Mouse (Mus musculus): Measurements from ENCODE around the gene S100a6. TPM values are rescaled to one million over a fixed set of nuclear protein-coding genes. Genes with fewer than 3 reads are reported as not detected.

S100a6 gene
- polyA plus RNA-seq, 1 experiment from 2014 or later: 22.4 TPM

DNA sequence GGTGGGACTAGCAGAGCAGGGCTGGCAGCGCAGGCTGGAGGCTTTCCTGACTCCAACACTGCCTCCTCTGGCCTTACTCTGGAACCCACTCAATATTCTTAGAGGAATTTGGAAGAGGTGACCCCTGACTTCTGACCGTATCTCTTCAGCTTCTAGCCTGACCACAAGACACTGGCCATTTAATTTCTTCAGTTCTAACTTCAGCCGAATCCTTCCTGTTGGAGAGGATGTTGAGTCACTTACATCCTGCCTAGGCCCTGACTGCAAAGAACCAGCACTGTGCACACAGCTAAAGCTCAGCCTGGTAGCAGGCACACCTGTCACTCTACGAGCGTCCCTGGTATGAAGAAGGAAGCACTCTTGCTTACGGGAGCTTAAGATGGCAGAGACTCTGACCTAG, 23.3 kb upstream of the S100a6 start:
- Histone ChIP-seq H3K4me3 (no peak overlapping the region), H3K27me3 (ENCODE audit: poor library complexity, severe bottlenecking) (no peaks in the 10 kb centered on the region), H3K4me1 (peaks cover 8% of the 10 kb centered on the region), H3K9me3 (no peaks in the 10 kb centered on the region), H3K36me3 (replicated peaks) (no peaks in the 10 kb centered on the region), H3K27ac (no peak overlapping the region)
- 87% methylated on average over 6 of the region's 6 CpGs for WGBS
- no peak for DNase-seq (ENCODE audit: extremely low spot score, low spot score)

DNA sequence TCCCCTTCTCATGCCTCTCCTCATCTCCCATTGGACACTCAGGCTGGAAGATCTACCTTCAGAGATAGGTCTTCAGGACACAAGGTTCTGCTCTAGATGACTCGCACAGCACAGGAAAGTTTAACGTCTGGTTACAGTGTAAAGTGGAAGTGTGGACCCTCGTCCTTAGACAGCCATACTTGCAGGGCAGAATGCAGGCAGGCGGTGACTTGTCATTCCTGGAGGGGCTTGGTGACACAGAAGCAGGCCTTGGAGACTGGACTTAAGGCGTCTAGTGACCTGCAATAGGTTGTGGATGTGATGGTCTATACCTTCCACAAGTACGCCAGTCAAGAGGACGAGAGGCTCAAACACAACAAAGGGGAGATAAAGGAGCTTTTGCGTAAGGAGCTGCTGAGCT, 22.7 kb upstream of the S100a6 start, which contains the start of gene S100a2:
Gene S100a2 (plus strand): TSS at position 301 of the 400 bp plus-strand sequence.
- H3K4me3 ChIP-seq: no peak within 1 kb of the TSS
- DNase-seq (ENCODE audit: extremely low spot score, low spot score): no peak
- no peak within 1 kb of the TSS for H3K27ac ChIP-seq
- 84% methylated on average over 8 of the region's 8 CpGs for WGBS
- H3K4me1 ChIP-seq: peaks cover 8% of the 10 kb centered on the region
- H3K9me3 ChIP-seq: no peaks in the 10 kb centered on the region
- H3K27me3 ChIP-seq (ENCODE audit: poor library complexity, severe bottlenecking): no peaks in the 10 kb centered on the region
- no peaks in the 10 kb centered on the region for H3K36me3 ChIP-seq (replicated peaks)

DNA sequence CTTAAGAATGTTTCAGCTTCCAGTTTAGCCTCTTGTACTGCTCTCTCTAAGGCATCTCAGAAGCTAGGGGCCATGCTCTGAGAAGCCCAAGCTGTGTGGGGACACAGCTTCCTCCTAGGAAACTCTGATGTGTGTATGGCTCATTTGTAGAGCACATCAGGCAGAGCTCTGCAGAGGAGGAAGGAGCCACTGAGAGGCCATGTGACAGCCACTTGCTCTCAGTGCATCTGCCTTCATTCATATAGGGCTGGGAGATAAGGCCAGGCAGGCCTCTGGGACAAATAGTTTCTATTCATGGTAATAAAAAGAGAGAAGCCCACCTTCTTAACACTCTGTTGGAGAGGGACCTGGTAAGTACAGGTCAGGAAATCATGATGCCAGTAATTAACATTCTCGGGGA, 18.2 kb upstream of the S100a6 start:
- Histone ChIP-seq H3K36me3 (replicated peaks) (no peaks in the 10 kb centered on the region), H3K4me1 (peaks cover 16% of the 10 kb centered on the region), H3K4me3 (no peak overlapping the region), H3K9me3 (no peaks in the 10 kb centered on the region), H3K27ac (no peak overlapping the region), H3K27me3 (ENCODE audit: poor library complexity, severe bottlenecking) (no peaks in the 10 kb centered on the region)
- 74% methylated on average over 1 of the region's 1 CpGs for WGBS
- no peak for DNase-seq (ENCODE audit: extremely low spot score, low spot score)

DNA sequence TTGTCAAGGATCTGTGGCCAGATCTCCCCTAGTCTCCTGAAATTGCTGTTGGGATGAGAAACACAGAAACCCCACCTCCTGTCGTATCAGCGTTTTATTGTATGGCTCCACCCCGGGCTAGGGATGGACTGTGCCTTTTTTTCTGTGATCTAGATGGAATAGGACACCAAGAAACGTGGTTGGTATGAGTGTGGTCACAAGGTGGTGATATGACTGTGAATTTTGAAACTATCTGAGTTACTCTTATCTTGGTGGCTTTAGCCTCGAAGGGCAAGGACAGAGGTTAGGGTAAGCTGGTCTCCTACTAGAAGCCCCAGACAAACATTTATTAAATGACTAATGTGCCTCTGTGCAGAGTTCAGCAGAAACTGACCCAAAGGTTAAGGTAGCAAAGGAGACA, 17.1 kb upstream of the S100a6 start:
- Histone ChIP-seq H3K4me1 (peaks cover 10% of the 10 kb centered on the region), H3K9me3 (no peaks in the 10 kb centered on the region), H3K36me3 (replicated peaks) (no peaks in the 10 kb centered on the region), H3K27me3 (ENCODE audit: poor library complexity, severe bottlenecking) (no peaks in the 10 kb centered on the region), H3K4me3 (no peak overlapping the region), H3K27ac (no peak overlapping the region)
- DNase-seq (ENCODE audit: extremely low spot score, low spot score): no peak
- WGBS: 80% methylated on average over 5 of the region's 5 CpGs

DNA sequence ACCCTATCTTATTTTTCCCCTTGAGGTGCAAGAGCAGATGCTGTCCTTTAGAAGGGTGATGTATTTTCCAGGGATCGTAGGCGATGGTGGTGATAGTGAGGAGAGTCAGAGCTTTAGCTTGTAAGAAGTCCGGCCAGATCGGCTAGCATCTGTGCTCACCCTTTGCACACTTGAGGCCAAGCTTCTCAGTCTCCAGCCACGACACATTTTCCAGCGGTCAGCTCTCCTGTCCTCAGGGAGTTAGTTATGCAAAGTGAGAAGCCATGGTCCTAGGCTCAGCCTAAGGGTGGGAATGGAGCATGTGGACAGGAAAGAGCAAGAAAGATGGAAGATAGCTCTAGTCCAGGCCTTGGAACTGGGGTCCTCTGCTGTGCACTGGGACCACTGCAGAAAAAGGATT, 15.9 kb upstream of the S100a6 start:
- H3K27ac ChIP-seq: no peak overlapping the region
- H3K36me3 ChIP-seq (replicated peaks): no peaks in the 10 kb centered on the region
- H3K27me3 ChIP-seq (ENCODE audit: poor library complexity, severe bottlenecking): no peaks in the 10 kb centered on the region
- no peak overlapping the region for H3K4me3 ChIP-seq
- 0 out of 2 replicates have a peak, but pooled peaks cover 8% of the 10 kb centered on the region for H3K4me1 ChIP-seq
- no peaks in the 10 kb centered on the region for H3K9me3 ChIP-seq
- 89% methylated on average over 6 of the region's 6 CpGs for WGBS
- DNase-seq (ENCODE audit: extremely low spot score, low spot score): no peak

DNA sequence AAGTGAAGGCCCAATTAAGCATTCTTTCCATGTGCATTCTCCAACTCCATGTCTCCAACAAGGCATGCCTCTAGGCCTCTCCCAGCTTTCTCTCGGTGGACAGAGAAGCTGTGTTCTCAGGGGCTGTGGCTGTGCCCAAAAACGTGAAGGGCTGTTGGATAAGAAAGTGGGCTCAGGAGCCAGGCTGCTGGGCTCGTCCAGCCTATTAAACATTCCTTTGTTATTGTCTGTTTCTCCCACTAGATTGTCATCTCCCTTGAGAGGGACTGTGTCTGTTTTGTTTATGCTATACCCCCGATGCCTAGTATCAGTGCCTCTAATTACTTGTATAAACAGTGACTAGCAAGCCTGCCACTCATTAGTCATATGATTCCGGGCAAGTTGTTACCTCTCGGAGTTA, 14.9 kb upstream of the S100a6 start:
- DNase-seq (ENCODE audit: extremely low spot score, low spot score): no peak
- WGBS: 59% methylated on average over 6 of the region's 6 CpGs

DNA sequence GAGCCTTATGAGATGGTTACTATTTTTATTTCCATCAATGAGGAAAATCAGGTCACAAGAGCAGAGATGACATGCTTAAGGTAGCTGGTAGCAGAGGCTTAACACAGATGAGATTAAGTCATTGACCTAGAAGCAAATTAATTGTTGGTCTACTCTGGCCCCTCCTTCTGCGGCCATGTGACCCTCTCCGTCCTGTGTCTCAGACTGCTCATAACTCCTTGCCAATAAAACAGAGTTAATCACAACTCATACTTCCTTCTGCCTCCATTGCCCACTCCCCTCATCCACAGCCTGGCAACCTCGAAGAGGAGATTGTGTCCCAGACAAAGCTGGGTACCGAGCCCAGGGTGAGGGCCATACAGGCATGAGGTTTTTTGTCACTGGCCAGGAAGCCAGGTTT, 14.5 kb upstream of the S100a6 start:
- WGBS: 83% methylated on average over 4 of the region's 4 CpGs
- no peaks in the 10 kb centered on the region for H3K36me3 ChIP-seq (replicated peaks)
- no peak overlapping the region for H3K4me3 ChIP-seq
- H3K27me3 ChIP-seq (ENCODE audit: poor library complexity, severe bottlenecking): no peaks in the 10 kb centered on the region
- no peak overlapping the region for H3K27ac ChIP-seq
- H3K4me1 ChIP-seq: 0 out of 2 replicates have a peak, but pooled peaks cover 8% of the 10 kb centered on the region
- no peak for DNase-seq (ENCODE audit: extremely low spot score, low spot score)
- H3K9me3 ChIP-seq: no peaks in the 10 kb centered on the region

More for the DNA sequence above, 14.9 kb upstream of the S100a6 start:
- no peaks in the 10 kb centered on the region for H3K27me3 ChIP-seq (ENCODE audit: poor library complexity, severe bottlenecking)
- no peaks in the 10 kb centered on the region for H3K9me3 ChIP-seq
- no peak overlapping the region for H3K27ac ChIP-seq
- H3K4me1 ChIP-seq: 0 out of 2 replicates have a peak, but pooled peaks cover 8% of the 10 kb centered on the region
- no peak overlapping the region for H3K4me3 ChIP-seq
- H3K36me3 ChIP-seq (replicated peaks): no peaks in the 10 kb centered on the region

DNA sequence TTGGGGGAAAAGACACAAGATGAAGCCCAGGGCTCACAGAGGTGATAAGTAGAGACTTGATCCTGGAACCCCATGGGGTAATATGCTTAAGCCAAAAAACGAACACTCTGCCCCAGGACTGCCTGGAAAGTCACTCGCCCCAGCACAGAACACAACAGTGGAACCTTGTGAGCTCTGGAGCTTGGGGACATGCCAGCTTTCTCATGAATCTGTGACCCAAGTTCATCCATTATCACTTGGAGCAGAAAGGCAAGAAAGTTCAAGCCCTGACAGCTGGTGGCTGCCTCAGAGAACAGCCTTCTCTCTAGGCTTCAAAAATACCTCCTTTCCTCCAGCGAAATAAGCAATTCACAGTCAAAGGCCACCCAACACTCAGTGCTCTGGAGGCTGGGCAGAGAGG, 13.3 kb upstream of the S100a6 start:
- H3K27me3 ChIP-seq (ENCODE audit: poor library complexity, severe bottlenecking): no peaks in the 10 kb centered on the region
- no peak for DNase-seq (ENCODE audit: extremely low spot score, low spot score)
- no peak overlapping the region for H3K27ac ChIP-seq
- H3K36me3 ChIP-seq (replicated peaks): no peaks in the 10 kb centered on the region
- WGBS: 76% methylated on average over 3 of the region's 3 CpGs
- H3K4me3 ChIP-seq: no peak overlapping the region
- H3K9me3 ChIP-seq: no peaks in the 10 kb centered on the region
- peaks cover 16% of the 10 kb centered on the region for H3K4me1 ChIP-seq

DNA sequence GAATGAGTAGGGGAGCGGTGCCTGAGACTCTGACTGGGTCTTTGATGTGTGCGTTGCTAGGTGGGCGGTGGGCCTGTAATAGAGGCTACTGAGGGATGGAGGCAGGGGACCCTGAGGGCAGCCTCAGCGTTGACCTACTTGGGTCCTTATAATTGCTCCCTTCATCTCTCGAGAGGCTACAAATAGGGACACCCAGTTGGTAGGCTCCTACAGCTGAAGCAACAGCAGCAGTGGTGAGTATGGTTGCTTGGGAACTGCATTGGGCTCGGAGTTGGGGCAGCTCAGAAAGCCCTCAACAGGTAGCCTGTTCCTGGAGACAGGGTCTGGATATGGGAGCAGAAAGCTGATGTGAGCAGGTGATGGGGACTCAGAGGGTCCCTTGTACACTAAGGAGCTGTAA, 12.6 kb upstream of the S100a6 start:
- Histone ChIP-seq H3K27ac (no peak overlapping the region), H3K4me1 (peaks cover 22% of the 10 kb centered on the region), H3K9me3 (no peaks in the 10 kb centered on the region), H3K36me3 (replicated peaks) (no peaks in the 10 kb centered on the region), H3K27me3 (ENCODE audit: poor library complexity, severe bottlenecking) (no peaks in the 10 kb centered on the region), H3K4me3 (no peak overlapping the region)
- no peak for DNase-seq (ENCODE audit: extremely low spot score, low spot score)
- 88% methylated on average over 6 of the region's 6 CpGs for WGBS

DNA sequence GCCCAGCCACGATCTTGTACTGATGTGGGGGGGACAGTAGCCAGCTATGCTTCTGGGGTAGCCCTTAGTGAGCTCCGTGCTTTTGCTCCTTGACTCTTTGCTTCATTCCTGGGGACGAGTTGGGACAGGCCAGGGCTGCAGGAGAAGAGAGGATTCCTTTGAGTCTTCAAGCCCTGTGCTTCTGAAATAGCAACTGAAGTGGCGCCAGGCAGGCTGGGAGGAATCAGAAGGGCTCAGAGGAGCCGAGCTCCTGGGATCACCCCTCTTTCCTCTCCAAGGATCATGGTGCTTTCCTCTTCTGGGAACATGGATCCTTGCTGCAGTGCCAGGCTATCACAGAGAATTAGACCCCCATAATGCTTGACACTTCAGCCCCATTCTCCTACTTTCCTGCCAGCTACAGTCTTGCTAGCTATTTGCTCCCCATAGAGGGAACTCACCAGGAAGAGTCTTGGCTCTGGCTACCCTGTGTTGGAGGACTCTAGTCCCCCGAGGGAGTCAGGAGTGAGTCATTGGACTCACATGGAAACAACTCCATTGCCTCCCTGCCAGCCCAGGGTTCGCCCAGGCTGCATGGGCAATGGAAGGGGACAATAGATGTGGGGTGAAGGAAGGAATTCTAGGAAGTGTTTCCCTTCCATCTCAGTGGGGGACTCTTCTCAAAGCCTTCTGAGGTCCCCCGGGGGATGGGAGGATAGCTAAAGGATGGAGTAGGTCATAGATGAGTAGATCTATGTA, 12.1 kb upstream of the S100a6 start:
- Histone ChIP-seq H3K4me1 (peaks cover 25% of the 10 kb centered on the region), H3K27ac (no peak overlapping the region), H3K4me3 (no peak overlapping the region), H3K27me3 (ENCODE audit: poor library complexity, severe bottlenecking) (no peaks in the 10 kb centered on the region), H3K36me3 (replicated peaks) (no peaks in the 10 kb centered on the region), H3K9me3 (no peaks in the 10 kb centered on the region)
- no peak for DNase-seq (ENCODE audit: extremely low spot score, low spot score)
- 83% methylated on average over 8 of the region's 8 CpGs for WGBS

DNA sequence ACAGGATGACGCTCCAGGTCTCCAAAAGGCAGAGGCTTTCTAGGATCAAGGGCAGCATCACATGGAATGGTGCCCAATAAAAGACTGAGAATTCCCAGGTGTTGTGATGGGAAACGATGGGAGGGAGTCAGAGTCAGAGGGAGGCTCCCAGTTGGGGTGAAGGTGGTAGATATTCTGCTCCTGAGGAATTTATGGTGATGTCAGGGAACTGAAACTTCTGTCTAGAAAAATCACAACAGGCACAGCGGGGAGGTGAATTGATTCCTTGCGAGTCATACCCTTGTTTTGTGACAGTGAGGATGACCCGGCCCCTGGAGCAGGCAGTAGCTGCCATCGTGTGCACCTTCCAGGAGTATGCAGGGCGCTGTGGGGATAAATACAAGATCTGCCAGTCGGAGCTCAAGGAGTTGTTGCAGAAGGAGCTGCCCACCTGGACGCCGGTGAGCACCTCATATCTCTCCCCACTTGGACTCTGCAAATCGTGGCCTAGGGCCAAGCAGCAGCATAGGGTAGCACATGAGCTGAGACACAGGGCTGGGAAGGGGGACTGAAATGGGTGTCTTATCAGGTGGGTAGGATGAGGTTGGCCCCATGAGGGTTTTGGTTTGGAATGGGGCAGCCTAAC, 11.1 kb upstream of the S100a6 start, which contains the start of gene Gm42674:
Gene Gm42674 (plus strand): TSS at position 419 of the 625 bp plus-strand sequence.
- peaks cover 31% of the 10 kb centered on the region for H3K4me1 ChIP-seq
- H3K27ac ChIP-seq: no peak within 1 kb of the TSS
- no peak for DNase-seq (ENCODE audit: extremely low spot score, low spot score)
- no peak within 1 kb of the TSS for H3K4me3 ChIP-seq
- no peaks in the 10 kb centered on the region for H3K27me3 ChIP-seq (ENCODE audit: poor library complexity, severe bottlenecking)
- WGBS: 85% methylated on average over 11 of the region's 11 CpGs
- no peaks in the 10 kb centered on the region for H3K36me3 ChIP-seq (replicated peaks)
- no peaks in the 10 kb centered on the region for H3K9me3 ChIP-seq

DNA sequence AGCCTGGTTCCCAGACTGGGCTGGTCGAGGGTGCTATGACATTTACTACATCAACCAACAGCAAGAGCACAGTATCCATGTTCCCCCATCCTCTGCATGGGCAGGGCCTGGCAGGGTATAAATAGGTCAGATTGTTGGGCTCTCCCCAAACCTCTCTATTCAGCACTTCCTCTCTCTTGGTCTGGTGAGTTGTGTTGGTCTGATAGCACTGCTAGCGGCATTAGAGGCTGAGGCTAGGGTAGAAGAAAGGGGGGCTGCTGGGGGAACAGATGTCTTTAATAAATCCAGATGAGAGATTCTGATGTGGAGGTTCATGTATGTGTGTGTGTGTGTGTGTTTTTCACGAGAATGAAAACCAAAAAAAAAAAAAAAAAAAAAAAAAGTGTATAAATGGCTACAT, 9.1 kb upstream of the S100a6 start, which contains the start of gene S100a4:
Gene S100a4 (plus strand): TSS at position 149 of the 400 bp plus-strand sequence.
- Histone ChIP-seq H3K4me3 (no peak within 1 kb of the TSS), H3K27me3 (ENCODE audit: poor library complexity, severe bottlenecking) (no peaks in the 10 kb centered on the region), H3K9me3 (no peaks in the 10 kb centered on the region), H3K36me3 (replicated peaks) (no peaks in the 10 kb centered on the region), H3K27ac (peak within 1 kb of the TSS; percentile 62), H3K4me1 (peaks cover 24% of the 10 kb centered on the region)
- WGBS: 61% methylated on average over 3 of the region's 3 CpGs
- DNase-seq (ENCODE audit: extremely low spot score, low spot score): no peak

DNA sequence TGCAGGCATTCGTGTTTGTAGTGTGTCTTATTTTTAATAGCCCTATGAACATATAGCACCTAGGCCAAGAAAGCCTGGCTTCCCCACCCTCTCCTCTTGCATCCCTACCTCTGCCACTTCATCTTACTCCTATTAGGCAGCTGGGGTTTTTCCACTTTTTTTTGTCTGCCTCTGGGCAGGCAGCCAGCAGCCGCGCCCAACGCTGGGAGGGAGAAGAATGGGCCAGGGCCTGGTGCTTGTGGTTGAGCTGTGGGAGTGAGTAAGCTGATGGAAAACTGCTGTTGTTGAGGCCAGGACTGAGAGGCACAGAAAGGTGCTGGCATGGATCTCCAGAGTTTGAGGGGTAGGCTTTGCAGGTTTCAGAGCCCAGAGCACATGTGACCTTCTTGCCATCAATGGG, 8.3 kb upstream of the S100a6 start:
- H3K9me3 ChIP-seq: no peaks in the 10 kb centered on the region
- 83% methylated on average over 4 of the region's 4 CpGs for WGBS
- H3K27ac ChIP-seq: peak overlapping the region; percentile 62
- no peak for DNase-seq (ENCODE audit: extremely low spot score, low spot score)
- no peak overlapping the region for H3K4me3 ChIP-seq
- H3K27me3 ChIP-seq (ENCODE audit: poor library complexity, severe bottlenecking): no peaks in the 10 kb centered on the region
- peaks cover 24% of the 10 kb centered on the region for H3K4me1 ChIP-seq
- no peaks in the 10 kb centered on the region for H3K36me3 ChIP-seq (replicated peaks)
